Mouse (Mus musculus) lung, adult 2 months (tissue): ENCODE data around the gene Rabep2. TPM values are rescaled to one million over a fixed set of nuclear protein-coding genes. Genes with fewer than 3 reads are reported as not detected.

Experiments used
- DNase-seq: peaks from one replicate; pipeline ENCODE4 v3.0.0; 2022
- H3K4me1 ChIP-seq: fragments of 200-500 bp; 2 replicates; pipeline ENCODE4 v1.6.1; 2011; ENCODE audit warnings: low read length; ENCODE audit not compliant: control insufficient read depth, insufficient read depth
- H3K4me3 ChIP-seq: fragments of 200-500 bp; replicated peaks from 2 replicates; pipeline ENCODE3; 2011; ENCODE audit warnings: low read depth, mild to moderate bottlenecking, control low read depth, low read length; ENCODE audit errors: extremely low read depth
- CTCF ChIP-seq: fragments of 200-500 bp; IDR thresholded peaks from 2 replicates; pipeline ENCODE4 v1.5.1; 2011; ENCODE audit warnings: mild to moderate bottlenecking, low read length, control low read depth; ENCODE audit not compliant: insufficient read depth
- POLR2A ChIP-seq: fragments of 200-500 bp; IDR thresholded peaks from 2 replicates; pipeline ENCODE4 v1.6.1; 2011; ENCODE audit warnings: low read depth, mild to moderate bottlenecking, control low read depth, low read length, borderline replicate concordance; ENCODE audit errors: extremely low read depth
- WGBS: fragments of 180-500 bp; shearing (Covaris S2); methylation state at CpG from one replicate; pipeline ENCODE4 v1.1.7; 2018; 5-methylcytosine and 5-hydroxymethylcytosine counted together
- polyA plus RNA-seq: library from polyadenylated mRNA; depleted of rRNA; stranded (reverse); fragments of >200 nt; gene quantifications from 2 replicates; pipeline ENCODE4 v1.2.3, GENCODE M21; 2012

Gene Rabep2
- polyA plus RNA-seq, 1 experiment, result 33.2 TPM

GRCm38 (mm10) chr7:126408686-126409085 is 19.9 kb upstream of the Rabep2 start:
- WGBS, result 72% methylated on average over 2 of the region's 2 CpGs
- H3K4me3 ChIP-seq, result no peak overlapping the region
- no peak for TF ChIP-seq POLR2A
- TF ChIP-seq CTCF, result no peak
- no peaks in the 10 kb centered on the region for H3K4me1 ChIP-seq
- no peak for DNase-seq

- no peak for DNase-seq
- no peaks in the 10 kb centered on the region for H3K4me1 ChIP-seq
- 94% methylated on average over 4 of the region's 4 CpGs for WGBS
- H3K4me3 ChIP-seq, result no peak overlapping the region
- TF ChIP-seq POLR2A (no peak), CTCF (no peak)
Measured at GRCm38 (mm10) chr7:126411061-126411460, 17.5 kb upstream of the Rabep2 start.

GRCm38 (mm10) chr7:126414725-126415124 is 13.8 kb upstream of the Rabep2 start, which contains the start of gene Cd19:
Gene Cd19 (minus strand): TSS chr7:126414889.
- H3K4me3 ChIP-seq, result no peak within 1 kb of the TSS
- TF ChIP-seq CTCF, result no peak
- TF ChIP-seq POLR2A, result 0 out of 2 replicates have a peak, but pooled peaks have one; percentile 15
- DNase-seq, result no peak
- H3K4me1 ChIP-seq, result no peaks in the 10 kb centered on the region
- whole genome bisulfite sequencing, result 76% methylated on average over 6 of the region's 6 CpGs

GRCm38 (mm10) chr7:126416615-126417014 is 11.9 kb upstream of the Rabep2 start:
- TF ChIP-seq CTCF (no peak), POLR2A (no peak)
- WGBS, result 65% methylated on average over 2 of the region's 2 CpGs
- no peak for DNase-seq
- no peak overlapping the region for H3K4me3 ChIP-seq
- H3K4me1 ChIP-seq, result no peaks in the 10 kb centered on the region

GRCm38 (mm10) chr7:126417045-126417444 is 11.5 kb upstream of the Rabep2 start:
- no peak for DNase-seq
- 65% methylated on average over 8 of the region's 8 CpGs for WGBS
- no peak for TF ChIP-seq CTCF
- TF ChIP-seq POLR2A, result no peak
- no peaks in the 10 kb centered on the region for H3K4me1 ChIP-seq
- no peak overlapping the region for H3K4me3 ChIP-seq

- TF ChIP-seq CTCF, result no peak
- no peak for TF ChIP-seq POLR2A
- DNase-seq, result no peak
- Histone ChIP-seq H3K4me3 (no peak overlapping the region), H3K4me1 (no peaks in the 10 kb centered on the region)
- WGBS, result 89% methylated on average over 4 of the region's 4 CpGs
Measured at GRCm38 (mm10) chr7:126417606-126418005, 11.0 kb upstream of the Rabep2 start.

- DNase-seq, result no peak
- 22% methylated on average over 3 of the region's 3 CpGs for WGBS
- no peaks in the 10 kb centered on the region for H3K4me1 ChIP-seq
- TF ChIP-seq CTCF (no peak), POLR2A (no peak)
- H3K4me3 ChIP-seq, result no peak overlapping the region
Measured at GRCm38 (mm10) chr7:126418496-126418895, 10.1 kb upstream of the Rabep2 start.

- no peaks in the 10 kb centered on the region for H3K4me1 ChIP-seq
- TF ChIP-seq POLR2A, result no peak
- no peak for TF ChIP-seq CTCF
- WGBS, result 76% methylated on average over 5 of the region's 5 CpGs
- no peak overlapping the region for H3K4me3 ChIP-seq
- no peak for DNase-seq
Measured at GRCm38 (mm10) chr7:126421756-126422155, 6.8 kb upstream of the Rabep2 start.

- Histone ChIP-seq H3K4me1 (peaks cover 5% of the 10 kb centered on the region), H3K4me3 (no peak overlapping the region)
- 70% methylated on average over 6 of the region's 6 CpGs for WGBS
- DNase-seq, result no peak
- TF ChIP-seq CTCF (no peak), POLR2A (no peak)
Measured at GRCm38 (mm10) chr7:126424161-126424560, 4.4 kb upstream of the Rabep2 start.

- TF ChIP-seq CTCF (no peak), POLR2A (no peak)
- WGBS, result 51% methylated on average over 13 of the region's 13 CpGs
- no peak overlapping the region for H3K4me3 ChIP-seq
Measured at GRCm38 (mm10) chr7:126427323-126427860, 1.2 kb upstream of the Rabep2 start.

GRCm38 (mm10) chr7:126428154-126428553 is 405 bp upstream of the Rabep2 start:
- 21% methylated on average over 4 of the region's 4 CpGs for WGBS
- no peak for DNase-seq

More at GRCm38 (mm10) chr7:126427323-126427860, 1.2 kb upstream of the Rabep2 start:
- peaks cover 9% of the 10 kb centered on the region for H3K4me1 ChIP-seq
- DNase-seq, result no peak

More at GRCm38 (mm10) chr7:126428154-126428553, 405 bp upstream of the Rabep2 start:
- TF ChIP-seq POLR2A (no peak), CTCF (no peak)
- Histone ChIP-seq H3K4me3 (peak overlapping the region; percentile 98), H3K4me1 (peaks cover 9% of the 10 kb centered on the region)
